Mouse (Mus musculus) MEL (cell line): Measurements from ENCODE around the gene Ryr3.

Experiments
- CTCF ChIP-seq, 3 experiments: IDR thresholded peaks in 2 of 3; conservative IDR thresholded peaks in 1 of 3; 2 replicates each; pipeline ENCODE4 v1.5.1; 2011 to 2012; ENCODE audit warnings: low read length in 3 of 3, low read depth in 2 of 3, mild to moderate bottlenecking in 2 of 3, improper control_type of control experiment in 1 of 3, inconsistent platforms in 1 of 3, mixed read lengths in 1 of 3, moderate library complexity in 1 of 3; ENCODE audit not compliant: control insufficient read depth in 1 of 3, insufficient read depth in 1 of 3, poor library complexity in 1 of 3, severe bottlenecking in 1 of 3
- KAT2A ChIP-seq: conservative IDR thresholded peaks from 2 replicates; pipeline ENCODE4 v1.6.1; 2012; ENCODE audit warnings: low read depth, low read length, improper control_type of control experiment, inconsistent platforms
- SIN3A ChIP-seq: IDR thresholded peaks from 2 replicates; pipeline ENCODE4 v1.6.1; 2012; ENCODE audit warnings: low read length, improper control_type of control experiment, inconsistent platforms
- TCF12 ChIP-seq: IDR thresholded peaks from 2 replicates; pipeline ENCODE4 v1.6.1; 2014; ENCODE audit warnings: low read depth, mild to moderate bottlenecking, inconsistent platforms, low read length, improper control_type of control experiment, moderate library complexity
- ZC3H11A ChIP-seq: IDR thresholded peaks from 2 replicates; pipeline ENCODE4 v1.6.1; 2012; ENCODE audit warnings: low read depth, mild to moderate bottlenecking, inconsistent platforms, low read length, improper control_type of control experiment

GRCm38 (mm10) chr2:112761196-112761913 lies 455.5 kb downstream of the Ryr3 start:
- TF ChIP-seq CTCF (IDR thresholded peaks at IDR 0.05 in 2 of 3, conservative IDR thresholded peaks at IDR 0.05 in 1 of 3; ENCODE audit: control insufficient read depth in 1 of 3, insufficient read depth in 1 of 3, low read depth in 2 of 3, low read length in 3 of 3, poor library complexity in 1 of 3, severe bottlenecking in 1 of 3) (no peak), KAT2A (no peak), SIN3A (no peak), ZC3H11A (no peak), TCF12 (no peak)
